Mouse (Mus musculus) R1 (cell line): ENCODE data around the gene 4833439L19Rik.

Source experiments
- DNase-seq: peaks from one replicate; pipeline ENCODE4 v3.0.0-alpha.2; 2018; ENCODE audit warnings: low read depth, low spot score

Gene 4833439L19Rik

DNA sequence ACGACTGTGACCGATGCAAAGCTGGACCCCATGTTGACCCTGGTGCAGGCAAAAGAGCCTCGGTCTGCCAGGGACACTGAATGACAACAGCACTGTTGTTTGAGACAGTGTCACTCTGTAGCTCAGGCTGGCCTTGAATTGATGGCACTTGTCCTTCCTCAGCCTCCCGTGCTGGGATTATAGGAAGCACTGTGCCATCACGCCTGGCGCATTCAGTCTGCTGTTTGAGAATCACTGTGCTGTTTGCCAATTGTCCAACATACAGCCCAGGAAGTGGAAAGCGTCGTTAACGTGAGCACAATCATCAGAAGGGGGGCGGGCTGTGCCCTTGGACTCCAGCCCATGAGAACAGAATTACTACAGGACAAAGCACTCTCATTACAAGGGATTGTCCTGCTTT lies 16.9 kb upstream of the 4833439L19Rik start:
- DNase-seq, result no peak

DNA sequence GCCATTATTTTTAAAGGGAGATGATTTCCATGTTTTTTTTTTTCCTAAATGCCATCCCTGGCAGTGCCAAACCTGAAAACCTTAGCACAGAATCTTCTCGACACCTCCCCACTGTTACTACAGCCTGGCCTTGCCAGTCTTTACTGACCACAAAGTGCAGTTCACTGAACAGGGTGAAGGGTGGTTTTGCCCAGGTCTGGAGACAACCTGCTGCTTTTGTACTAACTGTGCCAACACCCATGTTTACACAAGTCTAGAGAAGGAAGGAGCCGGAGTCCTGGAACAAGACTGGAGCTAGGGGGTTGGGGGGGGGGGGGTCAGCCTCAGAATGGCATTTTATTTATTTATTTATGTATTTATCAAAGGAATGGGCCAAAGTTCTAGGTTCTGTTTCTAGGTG lies 16.1 kb upstream of the 4833439L19Rik start:
- no peak for DNase-seq

DNA sequence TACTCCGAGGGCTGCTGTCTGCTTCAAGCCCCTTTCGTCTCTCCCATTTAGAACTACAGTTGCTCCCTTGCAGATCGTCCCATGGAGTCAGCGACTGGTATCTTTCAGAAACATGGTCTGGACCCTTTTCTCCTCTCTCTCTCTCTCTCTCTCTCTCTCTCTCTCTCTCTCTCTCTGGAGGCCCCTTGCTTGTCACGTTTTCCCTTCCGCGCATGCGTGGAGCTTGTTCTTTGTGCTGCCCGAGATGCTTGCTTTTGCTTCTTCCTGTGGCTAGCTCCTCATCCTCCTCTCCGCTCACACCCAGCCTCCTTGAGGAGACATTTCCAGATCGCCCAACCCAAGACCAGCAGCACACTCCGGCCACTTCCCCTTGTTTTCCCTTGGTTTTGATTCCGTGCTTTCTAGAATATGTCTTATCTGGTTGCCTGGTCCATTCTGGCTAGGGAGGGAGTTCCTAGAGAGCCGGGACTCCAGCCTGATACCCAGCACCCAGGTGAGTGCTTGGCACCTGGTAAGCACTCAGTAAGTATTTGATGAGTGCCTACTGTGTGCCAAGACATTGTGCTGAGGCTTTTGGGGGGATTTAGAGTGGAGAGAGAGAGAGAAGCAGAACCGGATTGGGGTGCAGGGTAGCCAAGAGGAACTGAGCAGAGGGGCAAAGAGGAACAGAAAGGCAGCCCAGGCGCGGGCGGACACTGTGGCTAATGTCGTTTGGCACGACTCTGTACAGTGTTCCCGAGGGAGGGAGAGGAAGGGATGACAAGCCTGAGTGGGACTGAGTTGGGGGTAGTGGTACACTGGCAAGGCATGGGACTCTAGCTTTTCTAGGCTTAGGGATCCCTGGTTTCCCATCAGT lies 12.6 kb upstream of the 4833439L19Rik start:
- DNase-seq, result peak; percentile 72

DNA sequence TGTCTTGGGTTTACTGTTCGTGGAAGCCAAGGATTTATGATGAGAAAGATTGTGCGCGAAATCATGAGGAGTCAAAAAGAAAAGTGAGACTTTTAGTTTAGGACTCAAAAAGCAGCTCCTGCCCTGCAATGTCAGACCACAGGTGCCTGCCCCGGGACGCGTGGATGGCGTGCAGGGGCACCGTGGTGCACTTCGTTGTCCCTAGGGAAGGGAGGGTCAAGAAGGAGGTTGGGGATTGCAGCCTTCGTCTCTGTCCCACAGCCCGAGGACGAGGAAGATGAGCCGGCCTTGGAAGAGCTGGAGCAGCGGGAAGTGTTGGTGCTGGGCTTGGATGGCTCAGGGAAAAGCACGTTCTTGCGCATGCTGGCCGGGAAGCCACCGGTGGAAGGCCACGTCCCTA lies 10.3 kb upstream of the 4833439L19Rik start:
- DNase-seq, result no peak

DNA sequence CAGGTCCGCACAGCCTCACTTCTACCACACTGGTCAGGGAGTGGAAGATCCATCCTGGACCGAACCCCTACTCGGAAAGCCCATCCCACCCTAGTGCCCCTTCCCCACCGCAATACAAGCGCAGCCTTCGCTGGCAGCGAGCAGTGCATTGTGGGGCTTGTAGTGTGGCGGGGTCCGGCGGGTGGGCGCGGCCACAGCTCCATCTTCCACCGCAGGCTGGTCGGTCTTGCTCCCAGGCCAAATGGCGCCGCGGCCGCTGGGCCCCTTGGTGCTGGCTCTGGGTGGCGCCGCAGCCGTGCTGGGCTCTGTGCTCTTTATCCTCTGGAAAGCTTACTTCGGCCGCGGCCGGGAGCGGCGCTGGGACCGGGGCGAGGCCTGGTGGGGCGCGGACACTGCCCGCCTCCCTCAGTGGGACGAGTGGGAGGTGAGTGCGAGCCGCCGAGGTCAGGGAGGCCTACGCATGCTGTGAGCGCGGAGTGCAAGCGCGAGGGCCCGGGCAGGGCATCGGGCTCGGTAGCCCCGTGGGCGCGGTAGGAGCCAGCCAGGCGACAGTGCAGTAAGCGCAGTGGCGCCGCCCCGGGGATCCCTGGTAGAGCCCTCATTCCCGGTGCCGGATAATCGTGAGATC lies 9.7 kb upstream of the 4833439L19Rik start, which contains the start of gene Arl10:
Gene Arl10 (plus strand): TSS at position 162 of the 628 bp plus-strand sequence.
- DNase-seq, result peak; percentile 77

DNA sequence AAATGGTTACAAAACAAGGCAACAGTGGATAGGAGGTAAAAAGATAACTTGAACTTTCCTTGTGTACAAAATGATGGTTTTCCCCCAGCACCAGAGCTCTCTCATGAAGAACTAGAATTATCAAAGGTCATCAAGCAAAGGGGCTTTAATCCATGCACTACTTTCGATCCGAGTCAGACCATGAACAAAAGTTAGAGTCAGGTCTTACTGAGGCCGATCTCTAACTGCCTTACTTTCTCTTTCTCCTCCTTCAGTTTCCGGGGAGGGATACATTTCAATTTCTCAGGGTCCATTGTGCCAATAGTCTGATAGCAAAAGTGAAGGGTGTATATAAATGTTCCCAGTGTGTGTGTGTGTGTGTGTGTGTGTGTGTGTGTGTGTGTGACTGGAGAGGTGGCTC lies 7.4 kb upstream of the 4833439L19Rik start:
- DNase-seq, result no peak

DNA sequence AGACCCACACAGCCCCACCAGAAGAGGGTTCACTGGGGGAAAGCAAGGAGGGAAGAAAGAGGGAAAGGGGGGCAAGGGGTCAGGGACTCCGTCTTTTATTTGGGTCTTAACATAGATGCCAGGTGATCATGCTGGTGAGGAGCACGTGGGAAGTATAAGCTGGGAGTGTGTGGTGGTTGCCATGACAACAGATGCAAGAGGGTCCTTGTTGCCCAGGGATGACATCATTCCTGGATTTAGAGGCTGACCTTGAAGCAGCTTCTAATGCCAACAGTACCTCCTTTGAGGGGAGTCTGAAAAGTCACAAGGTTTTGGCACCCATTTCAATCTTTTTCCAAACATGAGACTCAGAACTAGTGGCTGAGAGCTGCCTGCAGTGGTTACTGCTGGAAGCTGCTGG lies 6.4 kb upstream of the 4833439L19Rik start:
- DNase-seq, result peak; percentile 27

DNA sequence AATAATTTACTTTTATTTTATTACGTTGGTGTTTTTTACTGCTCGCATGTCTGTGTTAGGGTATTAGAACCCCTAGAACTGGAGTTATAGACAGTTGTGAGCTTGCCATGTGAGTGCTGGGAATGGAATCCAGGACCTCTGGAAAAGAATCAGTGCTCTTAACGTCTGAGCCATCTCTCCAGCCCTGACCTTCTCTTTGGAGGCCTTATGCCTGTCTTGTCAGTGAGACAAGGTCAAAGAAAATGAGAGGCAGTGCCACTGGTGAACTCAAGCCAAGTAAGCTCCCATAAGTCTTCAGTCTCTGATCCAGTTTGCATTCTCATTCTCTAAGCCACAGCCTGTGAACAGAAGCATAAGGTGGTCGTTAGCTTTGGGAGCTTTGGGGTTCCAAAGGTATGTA lies 5.5 kb upstream of the 4833439L19Rik start:
- no peak for DNase-seq

DNA sequence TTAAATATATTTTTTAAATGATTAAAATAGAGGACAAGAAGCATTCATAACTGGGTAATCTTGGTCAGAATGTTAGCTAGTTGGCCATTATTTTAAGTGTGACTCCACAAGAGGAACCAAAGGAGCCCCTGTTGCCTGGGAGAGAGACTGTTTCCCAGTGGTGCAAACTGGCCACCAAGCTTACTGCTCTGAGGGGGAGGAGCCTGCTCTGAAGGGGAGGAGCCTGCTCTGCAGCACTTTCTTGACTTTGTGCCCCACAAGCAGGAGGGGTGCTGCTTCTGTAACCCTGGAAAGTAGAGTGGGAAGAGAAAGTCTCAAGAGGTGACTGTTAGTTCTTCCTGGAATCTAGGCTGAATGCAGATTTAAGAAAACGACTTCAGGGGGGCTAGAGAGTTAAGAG lies 4.0 kb upstream of the 4833439L19Rik start:
- DNase-seq, result peak; percentile 71

DNA sequence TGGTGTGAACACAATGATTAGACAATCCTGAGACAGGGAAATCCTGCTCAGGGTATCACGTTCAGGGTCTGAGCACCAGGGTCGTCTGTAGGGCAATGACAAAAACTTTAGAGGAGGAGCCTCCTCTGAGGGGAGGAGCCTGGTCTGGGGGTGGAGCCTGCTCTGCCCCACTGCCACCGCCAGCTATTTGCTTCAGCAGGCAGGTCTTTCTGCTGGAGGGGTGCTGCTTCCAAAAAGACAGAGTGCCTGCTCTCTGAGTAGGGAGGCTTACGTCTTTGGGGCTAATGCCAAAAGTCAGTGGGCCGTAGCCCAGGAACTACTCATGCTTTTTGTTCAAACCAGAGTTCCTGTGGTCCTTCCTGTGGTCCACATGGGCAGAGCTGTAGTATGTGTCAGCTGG lies 3.1 kb upstream of the 4833439L19Rik start:
- DNase-seq, result peak; percentile 78

DNA sequence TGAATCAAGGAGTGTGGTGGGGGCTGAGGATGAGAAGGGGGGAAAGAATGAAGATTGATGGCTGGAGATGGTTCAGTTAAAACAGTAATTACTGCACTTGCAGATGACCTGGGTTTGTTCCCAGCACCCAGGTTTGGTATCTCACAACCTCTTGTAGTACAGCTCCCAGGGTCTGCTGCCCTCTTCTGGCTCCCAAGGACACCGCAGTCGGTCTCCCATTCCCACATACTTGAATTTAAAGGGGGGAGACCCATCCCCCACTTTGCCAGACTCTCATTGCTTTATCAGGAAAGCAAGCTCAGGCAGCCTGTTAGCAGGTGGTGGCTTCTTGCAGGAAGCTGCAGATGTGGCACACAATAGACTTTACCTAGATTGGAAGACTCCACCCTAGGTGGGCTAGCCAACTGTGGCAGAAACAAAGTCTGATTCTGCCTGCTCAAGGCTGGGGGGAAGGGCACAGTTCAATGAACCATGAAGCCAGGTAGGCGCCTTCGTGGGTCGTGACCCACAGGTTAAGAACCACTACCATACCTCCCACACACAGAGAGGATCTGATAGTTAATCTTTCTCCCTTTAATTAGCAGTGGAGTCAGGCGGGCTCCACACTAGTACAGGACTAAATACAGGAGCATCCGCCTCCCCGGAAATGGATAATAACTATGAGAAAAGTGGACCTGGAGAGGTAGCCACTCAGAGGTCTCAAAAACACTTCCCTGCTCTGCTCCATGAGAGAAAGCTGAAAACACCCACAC lies 535 bp upstream of the 4833439L19Rik start:
- DNase-seq, result peak; percentile 97

DNA sequence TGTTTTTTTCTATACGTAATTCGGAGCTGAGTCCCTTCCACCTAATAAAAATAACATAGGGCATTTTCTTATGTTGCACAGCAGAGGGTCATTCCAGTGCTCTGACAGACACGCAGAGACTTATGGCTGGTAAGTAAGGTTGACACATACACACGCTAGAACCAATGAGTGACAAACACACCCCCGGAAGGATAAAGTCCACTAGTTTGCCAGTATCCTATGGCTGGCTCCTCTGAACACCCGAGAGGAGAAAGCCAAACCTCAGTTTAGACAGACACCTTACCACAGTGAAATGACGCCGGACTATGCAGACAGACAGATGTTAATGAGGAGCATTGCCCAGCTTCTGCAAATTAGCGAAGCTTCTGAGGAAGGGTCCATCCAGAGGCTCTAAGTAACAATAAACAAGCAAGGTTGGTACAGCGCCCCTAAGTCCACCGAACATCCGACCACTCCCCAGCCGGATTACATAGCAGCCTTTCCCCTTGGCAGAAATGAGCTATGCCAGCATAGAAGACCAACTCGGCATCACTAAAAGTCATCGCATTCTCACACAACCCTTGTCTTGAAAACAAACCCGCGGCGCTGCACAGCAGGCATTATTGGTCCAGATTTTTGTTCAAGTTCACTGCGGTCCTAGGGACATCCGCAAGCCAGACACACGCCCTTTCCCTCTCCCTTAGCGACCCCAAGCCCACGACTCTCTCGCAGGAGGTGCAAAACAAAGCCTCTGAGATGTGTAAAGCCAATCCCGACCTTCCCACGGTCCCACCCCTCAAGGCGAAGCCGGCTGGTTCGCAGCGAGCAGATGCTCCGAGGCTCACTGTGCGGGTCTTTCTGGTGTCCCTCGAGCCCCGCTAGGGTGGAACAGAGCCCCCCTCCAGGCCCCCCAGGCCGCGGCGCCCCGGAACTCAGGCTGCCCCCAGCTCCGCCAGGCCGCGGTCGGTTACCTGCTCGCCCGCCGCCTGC lies 719 bp downstream of the 4833439L19Rik start:
- DNase-seq, result peak; percentile 64

DNA sequence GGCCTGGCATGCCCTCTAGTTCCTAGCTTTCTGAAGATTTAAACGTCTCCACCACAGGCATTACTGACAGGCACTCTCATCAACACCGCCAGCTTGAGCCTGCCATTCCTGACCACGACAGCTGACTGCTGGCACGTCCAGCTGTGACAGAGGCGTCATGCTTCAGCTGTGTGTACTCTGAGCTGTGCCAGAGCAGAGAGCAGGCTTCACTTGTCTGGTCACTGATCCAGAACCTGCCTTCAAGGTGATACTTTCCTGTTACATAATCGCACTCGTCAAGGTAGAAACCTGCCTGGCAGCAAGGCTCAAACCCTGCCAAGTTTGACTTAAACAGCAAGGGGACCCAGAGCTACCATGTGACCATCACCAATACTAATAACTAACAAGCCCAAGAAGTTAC lies 2.7 kb downstream of the 4833439L19Rik start:
- DNase-seq, result no peak

DNA sequence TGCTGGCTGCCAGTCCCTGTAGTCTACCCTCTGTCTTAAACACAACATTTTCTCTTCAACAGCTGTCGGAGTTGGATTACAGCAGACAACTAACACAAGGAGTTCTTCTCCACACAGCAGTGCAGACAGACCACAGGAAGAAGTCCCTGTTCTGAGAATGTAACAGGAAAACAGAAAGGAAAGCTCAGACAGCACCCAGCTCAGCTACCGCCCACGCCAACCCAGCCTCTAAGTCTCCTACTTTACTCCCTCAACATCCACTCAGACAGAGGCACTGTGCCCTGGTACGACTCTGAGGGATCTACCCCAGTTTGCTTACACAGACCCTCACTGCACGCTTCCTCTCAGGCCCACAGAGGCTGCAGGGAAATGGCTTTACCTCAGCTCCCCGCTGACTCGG lies 4.6 kb downstream of the 4833439L19Rik start:
- DNase-seq, result no peak

DNA sequence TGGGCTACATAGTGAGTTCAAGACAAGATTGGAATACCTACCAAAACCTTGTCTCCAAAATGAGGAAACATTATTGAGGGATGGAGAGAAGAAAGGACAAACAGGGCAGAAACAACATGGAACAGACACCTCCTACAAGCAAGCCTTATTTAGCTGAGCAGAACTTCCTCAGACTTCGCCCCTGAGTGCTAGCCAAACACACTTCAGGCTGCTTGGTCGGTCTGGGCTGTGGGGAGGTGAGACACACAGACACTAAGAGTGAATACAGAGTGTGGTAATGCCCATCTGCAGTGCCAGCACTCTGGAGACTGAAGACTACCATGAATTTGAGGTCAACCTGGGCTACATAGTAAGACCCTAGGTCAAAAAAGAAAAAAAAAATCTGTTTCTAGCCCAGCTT lies 5.6 kb downstream of the 4833439L19Rik start:
- no peak for DNase-seq

DNA sequence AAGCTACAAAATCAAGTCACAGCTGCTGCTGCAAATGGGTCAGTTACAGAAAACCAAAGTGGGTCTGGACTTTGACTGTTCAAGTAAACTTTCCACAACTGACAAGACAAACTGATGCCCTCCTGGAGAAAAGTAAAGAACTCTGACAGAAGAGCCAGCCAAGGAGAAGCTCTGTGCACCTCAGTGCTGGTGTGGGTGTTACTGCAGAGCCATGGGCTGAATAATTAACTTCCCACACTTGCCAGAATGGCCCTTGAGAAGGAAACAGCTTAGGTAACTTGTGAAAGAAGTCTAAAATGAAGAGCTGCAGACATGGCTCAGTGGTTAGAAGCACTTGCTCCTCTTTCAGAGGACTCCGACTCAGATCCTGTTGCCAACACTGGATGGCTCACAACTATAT lies 7.6 kb downstream of the 4833439L19Rik start:
- DNase-seq, result no peak

DNA sequence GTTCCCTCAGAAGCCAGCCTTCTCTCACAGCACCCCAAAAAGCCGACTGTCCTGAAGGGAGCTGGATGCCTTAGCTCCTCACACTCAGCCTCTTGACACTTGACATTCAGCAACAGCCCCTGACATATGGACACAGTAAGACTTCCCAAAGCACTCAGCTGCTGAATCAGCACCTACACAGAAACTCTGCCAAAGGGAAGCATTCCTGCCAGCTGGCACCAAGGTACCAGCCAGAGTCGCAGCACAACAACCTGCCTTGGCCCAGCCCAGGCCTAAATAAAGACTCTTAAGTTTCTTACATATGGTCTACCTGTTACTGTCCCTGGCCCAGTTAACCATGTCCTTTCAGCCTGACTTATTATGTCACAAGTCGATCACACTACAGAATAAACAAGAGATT lies 8.4 kb downstream of the 4833439L19Rik start:
- no peak for DNase-seq

DNA sequence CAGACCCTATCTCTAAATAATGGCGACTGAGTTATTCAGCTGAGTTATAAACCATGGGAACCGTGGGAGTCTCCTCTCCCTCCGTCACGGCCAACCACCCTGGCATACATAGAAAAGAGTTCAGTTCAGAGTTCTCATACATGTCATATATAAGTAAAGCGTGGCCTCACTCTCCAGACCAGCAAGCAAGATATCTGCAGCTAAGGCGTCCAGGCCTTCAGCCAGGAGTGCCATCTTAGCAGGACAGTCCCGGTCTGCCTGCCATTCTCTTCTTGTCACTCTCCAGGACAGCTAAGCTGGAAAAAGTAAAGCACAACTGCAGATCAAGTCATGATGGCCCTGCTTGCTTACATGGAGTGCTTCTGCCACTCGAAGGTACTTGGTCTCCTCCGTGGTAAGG lies 9.1 kb downstream of the 4833439L19Rik start:
- no peak for DNase-seq

DNA sequence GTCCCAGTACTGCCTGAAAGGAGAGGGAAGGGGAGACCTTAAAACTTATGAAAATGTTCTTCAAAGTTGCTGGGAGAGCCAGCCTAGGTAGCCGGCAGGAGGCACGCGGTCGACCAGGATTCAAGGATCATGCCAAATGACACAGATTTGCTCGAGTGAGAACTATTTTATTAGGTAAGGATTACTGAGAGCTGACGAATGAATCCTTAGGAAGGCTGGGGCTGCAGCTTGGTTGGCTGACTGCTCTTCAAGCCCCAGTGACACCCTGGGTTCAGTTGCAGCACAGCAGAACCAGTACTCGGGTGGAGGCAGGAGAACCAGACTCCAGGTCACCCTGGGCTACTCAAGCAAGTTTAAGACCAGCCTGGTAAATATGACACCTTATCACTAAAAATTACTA lies 17.2 kb downstream of the 4833439L19Rik start:
- no peak for DNase-seq

DNA sequence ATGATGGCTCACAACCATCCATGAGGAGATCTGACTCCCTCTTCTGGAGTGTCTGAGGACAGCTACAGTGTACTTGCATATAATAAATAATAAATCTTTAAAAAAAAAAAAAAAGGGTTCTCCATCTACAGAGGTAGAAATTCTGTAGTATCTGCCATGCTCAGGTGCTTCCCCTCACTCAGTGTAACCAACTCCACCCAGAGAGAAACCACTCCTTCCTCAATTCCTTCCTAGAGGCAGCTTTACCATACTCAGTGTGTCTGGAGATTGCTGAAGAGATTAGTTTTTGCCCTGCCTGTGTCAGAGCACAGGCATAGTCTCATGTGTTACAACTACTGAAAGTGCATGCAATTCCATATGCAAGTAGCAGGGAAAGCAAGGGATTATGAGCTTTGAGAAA lies 33.1 kb downstream of the 4833439L19Rik start:
- no peak for DNase-seq

DNA sequence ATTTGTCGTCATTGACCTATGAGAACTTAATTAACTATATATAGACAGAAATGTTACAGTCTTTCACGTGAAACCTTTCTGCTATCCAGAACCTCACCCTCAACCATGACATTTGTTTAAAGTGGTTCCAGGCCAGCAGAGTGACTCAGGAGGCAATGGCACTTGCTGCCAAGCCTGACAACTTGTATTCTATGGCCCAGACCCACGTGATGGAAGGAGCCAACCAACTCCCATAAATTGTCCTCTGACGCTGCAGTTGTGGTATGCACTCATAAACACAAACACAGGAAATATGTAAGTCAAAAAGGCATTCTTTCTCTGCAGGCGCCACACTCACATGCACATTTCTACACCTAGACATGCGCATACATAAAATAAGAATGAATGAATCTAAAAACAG lies 38.1 kb downstream of the 4833439L19Rik start:
- no peak for DNase-seq
